Mouse (Mus musculus) layer of hippocampus, adult 18-20 months (tissue): ENCODE data around the gene Arxes1. TPM values are rescaled to one million over a fixed set of nuclear protein-coding genes. Genes with fewer than 3 reads are reported as not detected.
"Not testable (repeated sequence)": the region's sequence is repeated elsewhere in the genome, so short reads cannot be mapped to it uniquely, and the experiment has no call there.

ENCODE experiments used
- DNase-seq, 2 experiments: peaks; one replicate each; pipeline ENCODE4 v3.0.0; 2022; ENCODE audit warnings: low spot score in 2 of 2
- long read RNA-seq: library from polyadenylated mRNA; stranded (forward); transcript quantifications from one replicate; pipeline ENCODE4 v2.0.0, GENCODE M21; 2021
- total RNA-seq, 2 experiments: library from RNA; stranded (reverse); gene quantifications; 2 replicates each; pipeline ENCODE4 v1.2.3; 2021

Arxes1 gene
- total RNA-seq, result 10 to 100 TPM; 32.9 to 39.6 TPM
- long read RNA-seq, transcript Arxes1-201 (1 exons, 1,580 nt), result major isoform, 24 of 24 reads
- long read RNA-seq, partial matches to known transcripts, result 0 of 24 reads
- long read RNA-seq, other reads (novel, unspliced or antisense), result 0 of 24 reads

DNA sequence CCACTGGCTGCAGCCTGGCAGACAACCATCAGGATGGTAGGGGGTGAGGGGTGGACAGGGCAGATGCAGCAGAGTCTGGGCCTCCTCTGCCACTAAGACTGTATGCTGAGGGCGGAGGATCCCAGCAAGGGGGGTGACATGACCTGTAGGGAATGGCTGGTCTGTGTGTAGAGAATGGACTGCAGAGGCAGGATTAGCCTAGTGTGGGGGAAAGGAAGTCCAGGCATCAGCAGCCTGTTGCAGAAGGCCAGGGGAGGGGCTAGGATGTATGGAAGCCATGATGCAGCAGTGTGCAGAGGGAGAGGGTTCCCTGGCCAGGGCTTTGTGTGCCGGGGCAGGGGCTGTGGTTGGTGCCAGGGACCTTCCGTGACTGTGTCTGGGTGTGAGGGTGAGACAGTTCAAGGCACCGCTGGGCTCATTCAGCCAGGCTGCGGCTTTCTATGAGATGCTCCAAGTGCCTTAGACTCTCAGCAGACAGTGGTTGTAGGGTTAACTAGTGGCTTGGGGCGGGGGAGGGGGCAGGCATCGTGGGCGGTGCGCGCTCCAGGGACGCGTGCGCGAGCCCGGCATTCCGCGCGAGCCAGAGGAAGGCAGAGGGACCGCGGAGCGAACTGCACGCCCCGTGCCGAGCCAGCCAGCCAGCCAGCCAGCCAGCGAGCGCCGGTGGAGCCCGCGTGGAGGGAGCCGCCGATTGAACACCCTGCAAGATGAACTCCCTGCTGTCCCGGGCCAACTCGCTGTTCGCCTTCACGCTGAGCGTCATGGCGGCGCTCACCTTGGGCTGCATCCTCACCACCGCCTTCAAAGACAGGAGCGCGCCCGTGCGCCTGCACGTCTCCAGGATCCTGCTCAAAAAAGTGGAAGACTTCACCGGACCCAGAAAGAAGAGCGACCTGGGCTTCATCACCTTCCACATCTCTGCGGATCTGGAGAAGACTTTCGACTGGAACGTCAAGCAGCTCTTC lies at the start of gene Arxes1:
TSS of gene Arxes1 (plus strand) at position 569 of the 965 bp plus-strand sequence.
- peak; percentile 10 to 13 for DNase-seq

DNA sequence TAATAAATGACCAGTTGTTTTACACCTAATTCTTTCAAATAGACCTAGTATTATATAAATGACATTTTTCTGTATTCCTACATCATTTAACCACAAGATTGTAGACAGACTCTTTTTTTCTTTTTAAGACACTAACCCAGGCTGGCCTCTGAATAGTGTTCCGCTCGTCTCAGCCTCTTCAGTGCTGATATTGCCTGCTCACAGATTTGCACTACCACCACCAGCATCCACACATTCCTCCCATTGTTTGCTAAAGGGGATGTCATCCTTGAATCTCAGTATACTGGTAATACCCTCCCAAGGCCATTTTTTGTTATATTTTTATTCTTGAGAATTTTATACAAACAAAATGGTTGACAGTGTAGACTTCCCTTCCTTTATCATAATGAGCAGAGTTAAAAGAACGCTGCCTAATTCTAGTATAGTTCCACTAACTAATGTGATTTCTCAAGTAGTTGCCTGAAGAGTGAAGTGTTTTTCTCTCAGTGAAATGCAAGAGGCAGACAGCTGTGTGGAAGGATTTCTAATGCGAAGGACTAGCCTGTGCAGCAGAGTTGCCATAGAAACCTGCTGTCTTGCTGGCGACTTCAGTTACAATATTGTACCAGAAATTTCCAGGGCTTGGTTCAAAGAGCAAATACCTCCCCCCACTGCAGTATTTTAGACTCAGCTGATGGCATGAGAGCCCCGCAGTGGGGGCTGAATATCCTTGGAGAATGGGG lies 48.5 kb upstream of the Arxes1 start:
- DNase-seq, result peak; percentile 19 to 44

DNA sequence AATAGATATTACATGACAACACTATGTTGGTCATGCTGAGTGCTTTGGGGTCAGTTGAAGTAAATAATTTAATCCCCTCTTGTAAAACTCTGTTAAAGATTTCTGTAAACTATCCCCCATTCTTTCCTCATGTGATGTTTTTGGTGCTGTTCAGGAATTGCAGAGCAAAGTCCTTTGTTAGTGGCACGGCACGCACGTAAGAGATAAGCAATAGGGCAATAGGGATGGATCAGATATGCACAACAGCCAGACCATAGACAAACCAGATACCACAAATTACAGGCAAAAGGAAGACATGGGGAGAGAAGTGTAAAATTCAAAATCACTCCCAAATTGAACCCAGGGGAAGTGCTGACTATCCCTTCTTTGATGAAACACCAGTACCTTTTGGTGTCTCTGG lies 46.9 kb upstream of the Arxes1 start:
- DNase-seq, result no peak

DNA sequence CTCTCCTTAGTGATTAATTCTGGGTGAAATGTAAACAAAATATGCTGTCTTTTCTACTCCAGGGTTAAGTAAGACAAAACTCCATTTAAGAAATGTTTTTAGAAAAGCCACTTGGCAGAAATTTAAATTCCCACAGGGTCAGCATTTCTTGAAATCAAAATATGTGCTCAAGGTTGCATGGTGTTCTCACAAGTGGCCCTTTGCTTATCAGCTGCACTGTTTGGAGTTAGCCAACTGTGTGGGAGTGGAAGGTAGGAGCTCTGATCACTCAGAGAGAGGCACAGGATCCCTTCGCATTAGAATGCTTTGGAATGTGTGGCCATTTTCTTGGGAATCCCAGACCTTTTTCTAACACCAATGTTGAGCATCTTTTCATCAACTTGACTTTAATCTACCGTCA lies 42.5 kb upstream of the Arxes1 start:
- no peak for DNase-seq

DNA sequence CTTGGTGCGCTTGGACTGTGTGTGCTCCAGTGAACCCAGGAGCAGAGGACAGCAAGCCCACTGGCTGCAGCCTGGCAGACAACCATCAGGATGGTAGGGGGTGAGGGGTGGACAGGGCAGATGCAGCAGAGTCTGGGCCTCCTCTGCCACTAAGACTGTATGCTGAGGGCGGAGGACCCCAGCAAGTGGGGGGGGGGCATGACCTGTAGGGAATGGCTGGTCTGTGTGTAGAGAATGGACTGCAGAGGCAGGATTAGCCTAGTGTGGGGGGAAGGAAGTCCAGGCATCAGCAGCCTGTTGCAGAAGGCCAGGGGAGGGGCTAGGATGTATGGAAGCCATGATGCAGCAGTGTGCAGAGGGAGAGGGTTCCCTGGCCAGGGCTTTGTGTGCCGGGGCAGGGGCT lies 40.0 kb upstream of the Arxes1 start:
- DNase-seq, result not testable (repeated sequence)

DNA sequence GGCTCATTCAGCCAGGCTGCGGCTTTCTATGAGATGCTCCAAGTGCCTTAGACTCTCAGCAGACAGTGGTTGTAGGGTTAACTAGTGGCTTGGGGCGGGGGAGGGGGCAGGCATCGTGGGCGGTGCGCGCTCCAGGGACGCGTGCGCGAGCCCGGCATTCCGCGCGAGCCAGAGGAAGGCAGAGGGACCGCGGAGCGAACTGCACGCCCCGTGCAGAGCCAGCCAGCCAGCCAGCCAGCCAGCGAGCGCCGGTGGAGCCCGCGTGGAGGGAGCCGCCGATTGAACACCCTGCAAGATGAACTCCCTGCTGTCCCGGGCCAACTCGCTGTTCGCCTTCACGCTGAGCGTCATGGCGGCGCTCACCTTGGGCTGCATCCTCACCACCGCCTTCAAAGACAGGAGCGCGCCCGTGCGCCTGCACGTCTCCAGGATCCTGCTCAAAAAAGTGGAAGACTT lies 39.5 kb upstream of the Arxes1 start, which contains the start of gene Arxes2:
TSS of gene Arxes2 (plus strand) at position 161 of the 456 bp plus-strand sequence.
- peak in 1 of 2 experiments; percentile 12 for DNase-seq

DNA sequence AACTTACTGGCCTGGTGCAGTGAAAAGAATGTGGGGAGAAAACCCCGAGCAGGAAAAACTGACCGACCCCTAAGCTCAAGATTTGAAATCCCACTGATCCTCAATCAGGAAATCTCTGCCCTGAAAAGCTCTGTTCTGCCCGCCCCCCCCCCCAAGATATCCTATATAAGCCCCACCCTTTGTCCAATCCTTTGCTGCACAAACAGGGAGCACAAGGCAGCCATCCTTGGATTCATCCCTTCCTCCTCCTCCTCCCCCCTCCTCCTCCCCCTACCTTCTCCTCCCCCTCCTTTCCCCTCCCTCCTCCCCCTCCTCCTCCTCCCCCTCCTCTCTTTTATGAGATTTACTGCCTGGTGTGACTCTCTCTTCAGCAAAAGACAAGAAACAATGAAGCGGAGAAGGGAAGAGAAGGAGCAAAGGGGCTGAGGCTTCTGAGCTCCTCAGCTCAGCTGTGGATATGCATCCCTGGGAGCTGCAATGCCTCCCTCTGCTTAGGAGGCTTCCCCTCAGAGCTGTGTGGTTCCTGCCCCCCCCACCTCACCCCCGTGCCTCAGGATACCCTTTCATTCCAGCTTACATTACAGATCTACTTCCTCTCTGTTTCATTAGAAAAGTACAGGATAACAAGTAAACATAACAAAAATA lies 25.8 kb upstream of the Arxes1 start:
- no peak for DNase-seq

DNA sequence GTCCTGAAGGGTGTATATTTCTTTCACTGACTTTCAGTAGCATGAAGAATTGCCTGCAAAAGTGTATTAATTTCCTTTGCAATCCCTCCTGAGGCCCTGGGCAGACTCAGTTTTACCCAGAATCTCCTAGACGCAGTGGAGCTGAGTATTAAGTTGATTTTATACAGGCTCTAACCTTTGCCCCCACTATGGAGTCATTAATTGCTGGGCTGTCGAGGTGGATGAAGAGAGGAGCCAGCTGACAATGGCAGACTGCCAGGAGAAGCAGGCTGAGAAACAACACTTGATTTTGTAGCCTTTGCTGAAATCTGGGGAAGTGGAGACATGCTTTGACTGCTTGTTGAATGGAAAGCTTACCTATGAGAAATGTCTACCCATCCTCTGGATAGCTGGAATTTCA lies 18.8 kb upstream of the Arxes1 start:
- no peak for DNase-seq

DNA sequence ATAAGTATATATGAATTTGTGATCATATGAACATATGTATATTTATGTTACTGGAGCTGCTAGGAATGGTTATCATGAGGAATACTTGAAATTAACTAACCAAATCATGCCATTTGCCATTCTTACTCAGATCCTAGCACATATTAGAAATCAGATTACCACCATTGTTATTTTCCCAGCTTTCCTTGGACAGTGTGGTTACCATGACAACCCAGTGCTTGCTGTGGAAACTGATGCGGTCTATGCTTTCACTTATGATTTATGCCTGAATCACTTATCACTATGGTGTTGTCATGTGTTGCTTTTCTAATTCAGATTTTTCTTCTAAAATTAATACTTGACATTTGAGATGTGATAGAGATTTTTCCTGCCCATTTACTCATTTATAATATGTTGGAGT lies 2.8 kb upstream of the Arxes1 start:
- DNase-seq, result peak in 1 of 2 experiments; percentile 8

DNA sequence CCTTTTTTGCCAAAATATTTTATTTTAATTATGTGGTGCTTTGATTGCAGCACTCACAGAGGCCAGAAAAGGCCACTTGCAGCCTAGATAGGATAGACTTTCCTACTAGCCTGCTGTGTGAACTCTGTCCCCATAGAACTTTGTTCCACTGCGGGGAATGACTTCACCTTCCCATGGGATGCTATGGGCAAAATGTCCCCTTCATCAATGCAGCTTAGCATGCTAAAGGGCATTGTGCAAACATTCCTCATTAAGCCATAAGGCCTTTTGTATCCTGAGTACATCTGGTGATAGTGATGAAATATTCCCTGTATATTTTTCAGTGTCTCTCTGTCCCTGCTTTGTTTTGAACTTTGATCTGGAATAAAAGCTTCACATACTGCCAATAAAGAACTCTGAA lies 10.6 kb downstream of the Arxes1 start:
- DNase-seq, result no peak

DNA sequence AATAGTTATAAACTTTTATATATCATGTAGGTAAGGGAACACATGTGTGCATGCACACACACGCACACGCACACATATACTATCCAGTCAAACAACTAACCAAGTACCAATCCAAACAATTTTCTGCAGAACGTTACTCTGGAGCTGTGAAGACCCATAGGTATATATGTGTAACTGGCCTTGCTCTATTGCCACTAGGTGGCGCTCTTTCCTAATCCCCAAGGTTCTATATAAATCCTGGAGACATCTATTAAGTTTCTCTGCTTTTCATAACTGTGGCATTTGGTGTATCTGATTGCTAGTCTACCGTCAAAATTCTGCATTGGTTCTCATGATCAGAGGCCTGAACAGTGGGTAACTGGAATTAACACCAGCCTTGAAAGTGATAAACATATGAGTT lies 14.4 kb downstream of the Arxes1 start:
- peak; percentile 39 to 85 for DNase-seq

DNA sequence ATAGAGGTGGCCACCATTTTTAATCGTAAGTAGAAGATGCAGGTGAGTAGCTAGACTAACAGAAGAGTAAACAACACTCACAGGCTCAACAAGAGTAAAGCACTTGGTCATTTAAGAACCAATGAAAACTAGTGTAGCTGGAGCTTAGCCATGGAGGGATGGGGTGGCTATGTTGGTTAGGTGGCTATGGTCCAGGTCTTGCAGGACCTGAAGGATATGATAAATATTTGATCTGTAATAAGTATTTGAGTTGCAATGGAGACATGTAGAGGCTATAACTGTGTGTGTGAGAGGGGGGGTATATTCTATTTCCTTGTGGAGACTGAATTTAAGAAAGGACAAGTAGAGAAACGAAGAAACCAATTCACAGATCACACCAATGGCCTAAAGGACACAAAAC lies 18.1 kb downstream of the Arxes1 start:
- DNase-seq, result no peak

DNA sequence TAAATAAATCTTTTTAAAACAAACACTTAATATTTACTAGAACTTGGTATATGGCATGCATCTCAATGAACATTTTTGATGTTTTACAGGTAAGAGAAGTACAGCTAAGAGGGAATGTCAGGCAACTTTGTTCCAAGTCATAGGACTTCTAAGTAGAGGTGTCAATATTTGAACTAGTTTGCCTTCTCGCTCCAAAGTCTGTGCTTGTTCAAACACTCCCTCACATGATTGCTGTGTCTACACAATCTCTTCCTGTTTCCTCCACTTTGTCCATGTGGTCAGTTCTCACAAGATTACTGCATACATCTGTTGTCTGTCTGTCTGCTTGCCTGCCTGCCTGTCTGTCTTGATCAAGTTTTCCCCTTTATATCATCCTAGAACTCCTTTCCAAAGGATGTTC lies 27.5 kb downstream of the Arxes1 start:
- no peak for DNase-seq

DNA sequence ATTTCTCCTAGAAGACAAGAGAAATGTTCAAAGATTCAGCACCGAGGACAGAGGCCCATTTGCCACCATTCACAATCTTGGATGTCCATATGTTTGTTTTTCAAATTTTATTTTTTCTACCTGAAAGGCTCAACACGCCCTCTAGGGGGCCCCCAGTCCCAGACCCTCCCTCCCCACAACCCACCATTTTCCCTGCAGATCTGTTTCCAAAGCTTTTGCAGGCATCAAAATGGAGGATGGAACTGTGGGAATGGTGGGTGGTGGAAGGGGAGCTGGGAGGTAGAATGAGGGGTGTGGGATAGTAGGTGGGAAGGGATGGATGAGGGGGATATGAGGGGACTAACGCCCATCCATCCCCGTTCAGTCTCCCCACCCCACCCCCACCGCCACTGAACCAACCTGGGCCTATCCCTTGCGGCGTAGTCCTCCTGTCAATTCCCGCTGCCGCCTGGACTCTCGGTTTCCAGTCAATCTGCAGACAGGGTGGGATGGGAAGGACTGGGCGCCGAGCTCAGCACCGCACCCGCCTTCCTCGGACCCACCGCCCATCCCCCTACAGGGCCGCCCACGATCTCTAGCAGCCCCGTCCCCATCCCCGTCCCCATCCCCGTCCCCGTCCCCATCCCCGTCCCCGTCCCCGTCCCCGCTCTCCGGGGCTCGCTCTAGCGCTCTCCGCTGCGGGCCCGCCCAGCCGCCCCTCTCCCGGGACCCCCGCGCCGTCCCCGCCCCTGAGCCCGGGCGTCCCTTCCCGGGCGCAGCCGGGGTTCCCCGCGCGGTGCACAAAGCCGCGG lies 34.2 kb downstream of the Arxes1 start:
- peak; percentile 0 to 27 for DNase-seq

DNA sequence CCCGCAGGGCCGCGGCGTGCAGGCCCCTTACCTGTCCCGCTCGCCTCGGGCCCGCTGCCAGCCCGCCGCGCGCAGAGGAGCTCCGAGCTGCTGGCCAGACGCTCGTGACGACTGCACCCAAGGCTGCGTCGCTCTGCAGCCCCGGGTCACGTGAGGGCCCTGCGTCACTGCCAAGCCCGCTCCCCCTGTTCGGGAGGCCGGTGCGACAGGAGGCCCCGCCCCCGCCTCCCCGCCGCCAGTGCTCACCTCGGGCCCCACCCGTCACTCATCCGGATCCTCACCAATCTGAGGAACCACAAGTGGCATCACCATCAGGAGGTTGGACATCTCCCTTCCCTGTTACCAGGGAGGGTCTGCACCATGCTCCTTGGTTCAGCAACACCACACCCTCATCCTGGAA lies 34.9 kb downstream of the Arxes1 start, which contains the start of gene Bex2:
TSS of gene Bex2 (minus strand) at position 217 of the 400 bp plus-strand sequence.
- peak; percentile 1 to 24 for DNase-seq

Other genes with a start within 250 kb of the Arxes1 start
- 10 to 100 TPM; 67.0 to 73.8 TPM for gene Bhlhb9, start 235.8 kb upstream of the Arxes1 start, total RNA-seq
- gene Gprasp2, start 194.3 kb upstream of the Arxes1 start, total RNA-seq, result 100 to 1,000 TPM; 194 to 223 TPM
- 10 to 100 TPM; 53.9 to 72.7 TPM for gene Arxes2, start 39.5 kb upstream of the Arxes1 start, total RNA-seq
- gene Bex2, start 34.9 kb downstream of the Arxes1 start, total RNA-seq, result 100 to 1,000 TPM; 336 to 373 TPM
- gene Nxf3, start 51.9 kb downstream of the Arxes1 start, total RNA-seq, result under 1 TPM in 1 of 2 experiments, not detected in 1; 0.23 TPM
- 10 to 100 TPM; 18.9 to 21.4 TPM for gene Bex4, start 105.6 kb downstream of the Arxes1 start, total RNA-seq
- gene Tceal8, start 139.0 kb downstream of the Arxes1 start, total RNA-seq, result 10 to 100 TPM; 34.1 to 38.4 TPM
- 100 to 1,000 TPM; 110 to 153 TPM for gene Tceal5, start 170.5 kb downstream of the Arxes1 start, total RNA-seq
- 1 to 10 TPM; 1.2 to 2.6 TPM for gene Tceal7, start 181.4 kb downstream of the Arxes1 start, total RNA-seq
- gene Bex1, start 182.1 kb downstream of the Arxes1 start, total RNA-seq, result 10 to 100 TPM; 75.1 to 79.1 TPM
- gene Tceal9, start 211.7 kb downstream of the Arxes1 start, total RNA-seq, result 100 to 1,000 TPM in 1 of 2 experiments, 10 to 100 TPM in 1; 92.0 to 106 TPM
- 100 to 1,000 TPM; 299 to 305 TPM for gene Bex3, start 236.9 kb downstream of the Arxes1 start, total RNA-seq